Mouse (Mus musculus) gonadal fat pad, adult 2 months (tissue): ENCODE measurements around the gene Snx29. TPM values are rescaled to one million over a fixed set of nuclear protein-coding genes. Genes with fewer than 3 reads are reported as not detected.

Source experiments
- DNase-seq: peaks from one replicate; pipeline ENCODE4 v3.0.0-alpha.2; 2012; ENCODE audit warnings: low read depth
- polyA plus RNA-seq: library from polyadenylated mRNA; depleted of rRNA; stranded (reverse); fragments of >200 nt; gene quantifications from 2 replicates; pipeline ENCODE4 v1.2.3, GENCODE M21; 2012

Snx29 gene
- polyA plus RNA-seq, 1 experiment, result 5.6 TPM

DNA sequence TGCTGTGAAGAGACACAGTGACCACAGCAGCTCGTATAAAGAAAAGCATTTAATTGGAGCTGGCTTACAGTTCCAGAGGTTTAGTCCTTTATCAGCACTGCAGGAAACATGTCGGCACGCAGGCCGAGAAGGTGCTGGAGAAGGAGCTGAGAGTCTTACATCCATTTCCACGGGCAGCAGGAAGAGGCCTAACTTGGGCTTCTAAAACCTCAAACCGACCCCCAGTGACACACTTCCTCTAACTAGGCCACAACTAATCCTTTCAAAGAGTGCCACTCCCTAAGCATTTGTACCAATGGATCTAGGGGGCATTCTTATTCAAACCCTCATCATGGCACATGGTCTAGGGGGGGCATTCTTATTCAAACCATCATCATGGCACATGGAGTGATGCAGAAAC lies 406.4 kb downstream of the Snx29 start:
- DNase-seq, result no peak

DNA sequence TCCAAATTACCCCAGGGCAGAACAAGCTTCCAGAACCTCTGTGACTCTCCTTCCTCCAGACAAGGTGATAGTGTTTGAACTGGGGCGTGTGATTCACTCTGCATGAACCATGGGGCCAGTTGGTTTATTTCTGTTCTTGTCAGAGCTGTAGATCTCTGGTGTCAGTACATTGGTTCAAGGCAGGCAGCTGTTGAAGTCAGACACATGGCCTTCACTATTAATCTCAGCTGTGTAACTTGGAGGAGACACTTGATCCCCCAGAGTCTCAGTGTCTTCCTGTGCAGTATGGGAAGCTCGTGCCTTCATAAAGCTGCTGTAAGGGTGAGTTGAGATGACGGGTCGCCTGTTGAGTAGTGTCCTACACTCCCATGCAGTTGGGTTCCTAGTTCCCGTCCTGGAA lies 407.1 kb downstream of the Snx29 start:
- DNase-seq, result no peak

DNA sequence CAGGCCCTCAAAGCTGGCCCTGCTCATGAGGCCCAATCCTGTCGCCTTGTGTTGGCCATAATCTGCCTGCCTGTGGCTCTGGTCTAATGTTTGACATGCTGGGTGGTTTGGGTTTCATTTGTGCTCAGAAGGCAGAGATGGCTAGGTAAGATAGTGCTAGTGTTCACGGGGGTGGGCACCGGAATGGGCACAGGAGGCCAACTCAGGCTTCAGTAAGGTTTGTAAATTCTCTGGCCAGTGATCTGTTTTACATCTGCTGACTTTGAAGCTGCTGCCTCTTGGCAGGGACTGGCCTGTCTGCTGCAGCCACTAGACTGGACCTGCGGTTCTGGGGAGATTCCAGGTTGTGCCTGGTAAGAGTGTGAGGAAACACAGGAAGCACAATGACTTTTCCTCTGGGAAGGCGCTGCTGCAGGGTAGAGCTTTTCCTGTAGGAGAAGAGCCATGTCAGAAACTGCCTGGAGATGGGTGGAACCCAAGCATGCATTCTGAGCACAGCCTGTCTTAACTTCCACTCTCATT lies 408.4 kb downstream of the Snx29 start:
- DNase-seq, result no peak

DNA sequence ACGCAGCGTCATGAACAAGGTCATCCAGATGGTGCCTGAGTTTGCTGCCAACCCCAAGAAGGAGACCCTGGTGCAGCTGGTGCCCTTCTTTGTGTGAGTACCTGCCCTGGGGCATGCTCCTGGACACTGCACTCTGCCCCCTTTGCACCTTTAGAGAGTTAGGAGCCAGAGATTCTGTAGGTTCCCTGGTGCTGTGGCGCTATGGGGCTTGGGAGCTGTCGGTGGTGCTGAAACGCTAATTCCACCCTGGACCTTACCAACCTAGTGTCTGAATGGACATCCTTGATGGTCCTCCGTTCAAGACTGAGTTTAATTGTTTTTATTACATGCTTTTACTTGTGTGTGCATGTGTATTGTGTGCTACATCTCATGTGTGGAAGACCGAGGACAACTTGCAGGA lies 415.6 kb downstream of the Snx29 start:
- no peak for DNase-seq

DNA sequence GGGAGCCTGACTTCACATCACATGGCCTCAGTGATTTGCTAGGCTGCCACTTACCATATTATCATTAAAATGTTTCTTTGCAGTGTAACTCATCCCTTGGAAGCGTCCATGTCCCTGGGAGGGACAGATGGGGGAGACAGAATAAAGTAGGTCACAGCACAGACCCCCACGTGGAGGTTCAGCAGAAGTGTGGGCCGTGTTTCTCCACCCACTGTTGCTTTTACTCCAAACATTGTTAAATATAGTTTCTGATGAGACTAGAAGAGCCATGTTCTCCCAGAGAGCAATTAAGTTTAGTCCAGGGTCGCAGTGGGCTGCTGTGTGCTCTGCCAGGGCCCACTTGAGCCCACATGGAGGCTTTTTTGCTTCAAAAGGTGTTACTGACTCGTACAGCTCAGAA lies 419.2 kb downstream of the Snx29 start:
- DNase-seq, result no peak

DNA sequence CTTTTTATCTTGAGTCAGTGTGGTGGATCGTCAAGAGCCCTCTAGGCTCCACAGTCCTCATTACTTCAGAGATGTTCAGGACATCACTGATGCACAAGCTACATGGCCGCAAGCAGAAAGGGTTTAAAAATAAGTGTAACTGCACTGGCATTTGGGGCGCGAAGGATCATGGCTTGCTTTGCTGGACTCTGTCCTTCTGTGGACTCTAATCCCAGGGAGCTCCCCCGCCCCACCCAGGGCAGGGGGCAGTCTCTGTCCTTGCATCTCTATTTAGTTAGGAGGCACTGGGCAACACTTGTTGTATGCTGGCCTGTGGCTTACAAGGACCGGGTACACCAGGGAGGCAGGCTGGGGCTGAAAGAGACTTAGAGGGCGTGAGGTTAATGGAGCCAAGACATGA lies 419.6 kb downstream of the Snx29 start:
- DNase-seq, result no peak

DNA sequence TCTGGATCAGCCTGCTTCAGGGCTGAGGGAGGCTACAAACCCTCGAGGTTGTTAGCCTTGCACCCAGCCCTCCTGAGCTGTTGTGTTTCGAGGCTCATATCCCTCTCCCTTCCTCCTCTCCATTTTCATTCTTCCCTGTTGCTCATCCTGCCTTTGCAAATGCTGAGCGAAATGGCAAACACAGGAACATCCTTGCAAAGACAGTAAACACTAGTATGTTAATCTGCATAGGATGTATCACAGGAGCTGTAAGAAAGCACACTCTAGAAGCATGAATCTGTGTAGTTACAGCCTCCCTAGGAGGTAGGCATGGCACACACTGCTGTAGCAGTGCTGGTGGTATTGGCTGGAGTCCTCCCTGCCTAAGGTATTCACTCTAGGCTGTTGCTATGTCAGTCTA lies 420.3 kb downstream of the Snx29 start:
- no peak for DNase-seq

DNA sequence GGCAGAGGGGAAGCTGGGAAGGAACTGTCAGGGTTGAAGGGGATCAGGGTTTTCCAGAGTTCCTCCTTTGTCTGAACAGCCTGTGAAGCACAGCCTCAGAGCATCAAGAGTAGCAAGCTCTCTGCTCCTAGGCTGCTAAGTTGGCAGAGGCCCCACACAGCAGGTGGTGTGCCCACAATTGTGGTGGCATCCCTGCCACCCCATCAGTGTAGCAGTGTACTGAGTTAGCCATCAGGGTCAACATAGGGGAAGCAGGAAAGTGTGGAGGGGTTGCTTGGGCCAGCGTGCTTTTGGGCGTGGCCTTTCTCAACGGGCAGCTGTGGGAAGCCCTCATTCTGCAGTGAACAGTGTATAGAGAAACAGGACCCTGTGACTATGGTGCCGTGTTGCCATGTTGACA lies 421.0 kb downstream of the Snx29 start:
- no peak for DNase-seq

DNA sequence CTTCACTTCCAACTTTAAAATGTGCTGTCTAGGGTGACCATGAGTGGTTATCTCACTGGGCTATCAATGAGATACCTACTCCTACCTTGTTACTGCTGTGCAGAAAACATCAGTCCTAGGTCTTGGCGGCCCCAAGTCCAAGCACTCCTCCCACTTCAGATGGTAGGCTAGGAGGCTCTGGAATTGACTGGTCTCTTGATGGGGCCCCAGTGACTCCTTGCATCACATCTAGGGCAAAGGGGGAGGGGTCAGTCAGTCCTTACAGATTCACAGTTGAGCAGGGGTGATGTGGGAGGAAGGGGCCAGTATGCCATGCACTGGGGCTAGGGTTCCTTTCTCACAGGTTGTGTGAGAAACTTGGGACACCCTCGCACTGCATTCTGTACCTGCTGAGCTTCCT lies 423.3 kb downstream of the Snx29 start:
- DNase-seq, result no peak

DNA sequence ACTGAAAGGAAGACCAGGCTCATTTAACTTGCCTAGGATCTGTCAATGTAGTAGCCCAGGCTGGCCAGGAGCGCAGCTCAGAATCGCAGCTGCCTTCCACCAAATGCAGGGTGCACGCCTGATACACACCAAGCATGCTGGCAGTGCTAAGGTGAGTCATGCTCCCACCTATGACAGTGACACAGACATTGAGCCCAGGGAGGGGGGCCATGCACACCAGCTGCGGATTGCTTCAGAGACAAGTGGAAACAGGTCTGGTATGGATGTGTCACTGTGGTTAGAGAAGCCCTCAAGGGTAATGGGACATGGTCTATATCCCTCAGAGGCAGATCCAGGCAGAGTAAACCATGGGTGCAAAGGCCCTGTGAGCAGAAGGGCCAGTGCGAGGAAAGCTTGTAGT lies 425.2 kb downstream of the Snx29 start:
- DNase-seq, result no peak

DNA sequence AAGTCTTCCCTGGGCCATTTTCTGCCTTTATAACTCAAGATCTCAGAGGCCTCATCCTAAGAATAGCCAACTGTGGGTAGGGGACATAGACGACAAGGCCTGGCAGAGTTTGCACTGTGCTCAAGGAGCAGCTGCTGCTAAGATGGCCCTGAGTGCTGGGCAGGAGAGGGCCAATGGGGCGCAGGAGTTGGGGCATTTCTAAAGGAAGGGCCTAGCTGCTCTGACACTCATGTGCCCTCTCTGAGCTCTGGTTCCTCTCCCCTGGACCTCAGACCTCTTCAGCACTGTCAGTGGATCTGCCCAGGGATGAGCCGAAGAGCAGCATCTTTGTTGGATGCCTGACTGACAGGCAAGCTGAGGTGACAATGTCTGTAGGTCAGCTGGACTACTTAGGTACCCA lies 426.4 kb downstream of the Snx29 start:
- no peak for DNase-seq

DNA sequence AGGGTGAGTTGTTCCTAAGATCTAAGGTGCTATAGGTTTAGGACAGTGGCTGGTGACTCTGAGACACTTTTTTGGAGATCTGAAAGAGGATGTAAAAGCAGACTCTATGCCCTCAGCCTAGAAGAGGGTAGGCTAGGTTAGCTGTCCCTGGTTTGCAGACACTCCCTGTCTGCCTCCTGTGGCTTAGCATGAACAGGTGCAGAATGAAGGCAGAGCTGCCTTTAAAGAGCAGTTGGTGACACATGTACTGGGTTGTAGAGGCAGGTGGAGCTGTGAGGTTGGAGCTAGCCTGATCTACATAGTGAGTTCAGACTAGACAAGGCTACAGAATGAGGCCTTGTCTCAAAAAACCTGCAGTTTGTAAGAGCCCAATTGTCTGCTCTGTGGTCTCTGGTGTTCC lies 427.9 kb downstream of the Snx29 start:
- no peak for DNase-seq

DNA sequence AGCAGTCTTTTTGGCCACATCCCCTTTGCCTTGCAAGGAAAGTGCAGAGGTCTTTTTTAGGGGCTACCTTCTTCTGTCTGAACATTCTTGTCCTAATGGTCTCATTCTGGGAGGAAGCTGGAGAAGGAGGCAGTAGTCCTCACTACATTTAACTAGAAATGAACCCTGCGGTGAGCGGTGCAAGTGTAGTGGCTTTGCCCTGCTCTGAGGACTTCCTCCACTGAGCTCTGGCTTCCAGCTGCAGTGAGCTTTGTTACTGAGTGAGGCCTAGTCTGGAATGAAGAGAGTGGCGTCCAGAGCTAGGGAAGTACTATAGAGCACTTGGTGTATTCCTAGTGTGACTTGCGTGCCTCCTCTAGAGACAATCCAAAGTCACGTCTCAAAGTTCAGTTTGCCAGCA lies 429.8 kb downstream of the Snx29 start:
- DNase-seq, result no peak

DNA sequence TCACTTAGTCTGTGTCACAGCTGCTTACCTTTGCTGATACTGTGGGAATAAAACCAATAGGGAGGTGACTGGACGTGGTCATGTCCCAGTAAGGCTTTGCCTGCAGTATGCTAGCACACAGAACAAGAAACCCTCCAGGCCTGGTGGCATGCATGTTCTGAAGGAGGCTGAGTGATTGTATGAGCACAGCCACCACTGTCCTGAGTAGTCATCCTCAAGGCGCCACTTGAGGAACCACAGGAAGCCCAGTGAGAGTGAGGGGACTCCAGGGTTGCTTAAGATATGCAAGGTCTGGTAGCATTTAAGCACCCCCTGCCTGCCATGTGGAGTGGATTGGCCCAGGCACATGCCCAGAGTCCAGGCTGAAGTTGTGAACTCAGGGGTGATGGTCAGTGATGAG lies 430.8 kb downstream of the Snx29 start:
- DNase-seq, result no peak

DNA sequence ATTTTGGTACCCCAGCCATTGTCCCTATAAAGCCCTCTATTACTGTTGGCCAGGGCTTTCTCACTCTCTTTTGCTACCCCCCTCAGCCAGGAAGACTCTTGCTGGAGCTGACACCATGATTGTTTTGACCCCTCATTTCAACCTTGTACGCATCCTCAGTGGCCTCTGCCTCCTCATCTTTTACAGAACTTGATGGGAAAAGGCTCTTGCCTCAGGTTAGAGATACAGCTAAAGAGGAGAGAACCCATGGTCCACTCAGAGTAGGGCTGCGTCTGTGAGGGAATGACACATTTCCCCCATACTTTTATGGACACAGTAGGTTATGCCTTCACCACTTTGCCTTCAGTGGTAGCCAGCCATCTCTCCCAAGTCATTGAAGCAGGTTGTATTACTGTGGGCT lies 431.4 kb downstream of the Snx29 start:
- no peak for DNase-seq

DNA sequence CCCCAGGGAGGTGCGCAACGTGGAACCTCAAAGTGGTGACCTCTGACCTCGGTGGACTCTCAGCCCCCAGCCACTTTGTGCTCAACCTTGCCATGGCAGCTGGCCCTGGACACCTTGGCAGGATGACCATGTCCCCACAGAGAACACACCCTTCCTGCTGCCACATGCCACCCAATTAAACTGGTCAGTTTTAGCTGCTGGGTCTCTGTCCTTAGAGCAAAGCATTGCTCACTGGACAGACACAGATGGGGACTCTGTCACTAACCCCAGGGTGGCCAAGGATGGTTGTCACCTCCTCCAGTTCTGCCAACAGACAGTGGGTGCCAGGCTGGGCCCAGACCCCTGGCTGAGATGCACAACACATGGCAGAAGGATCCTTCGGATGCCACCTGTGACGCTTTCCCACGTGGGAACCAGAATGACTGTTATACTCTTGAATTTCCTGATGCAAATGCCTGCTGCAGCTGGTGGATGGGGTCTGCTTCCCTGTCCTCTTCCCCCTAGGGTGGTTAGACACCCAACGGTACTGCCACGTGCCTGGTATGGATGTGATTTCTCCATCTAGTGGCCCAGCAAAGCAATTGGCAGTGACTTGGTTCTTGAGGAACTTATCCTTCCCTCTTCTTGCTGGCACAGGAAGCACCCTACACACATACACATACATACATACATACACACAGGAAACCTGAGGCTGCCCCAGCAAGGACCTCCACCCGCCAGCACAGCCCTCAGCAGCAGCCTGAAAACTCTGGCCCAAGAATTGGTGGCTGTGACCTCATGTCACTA lies 432.8 kb downstream of the Snx29 start:
- DNase-seq, result no peak

DNA sequence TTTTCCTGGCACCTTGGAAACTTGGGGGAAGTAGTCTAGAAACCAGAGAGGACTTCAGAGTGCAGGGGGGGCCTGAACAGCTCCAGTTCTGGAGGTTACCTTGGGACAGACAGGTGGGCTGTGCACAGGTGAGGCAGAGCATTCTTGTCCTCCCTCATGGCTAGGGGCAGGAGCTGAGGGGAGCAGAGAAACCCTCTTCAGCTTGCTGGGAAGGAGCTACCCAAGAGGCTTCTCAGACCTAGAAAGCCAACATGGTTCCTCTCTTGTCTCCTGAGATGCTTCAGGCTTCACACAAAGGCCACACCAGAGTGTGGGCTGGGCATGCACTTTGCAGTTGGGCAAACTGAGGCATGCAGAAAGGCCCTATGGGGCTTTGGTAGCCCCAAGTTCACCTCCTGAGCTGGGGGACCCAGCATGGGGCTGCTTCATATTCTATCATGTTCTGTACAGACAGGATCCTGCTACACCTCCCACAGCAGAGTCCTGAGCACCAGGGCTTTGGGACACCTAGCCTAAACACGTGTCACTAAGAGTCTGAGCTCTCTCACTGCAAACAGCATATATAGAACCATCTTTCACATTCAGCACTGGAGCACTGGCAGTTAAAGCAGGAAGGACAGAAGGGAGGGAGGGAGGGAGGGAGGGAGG lies 434.0 kb downstream of the Snx29 start:
- DNase-seq, result no peak

DNA sequence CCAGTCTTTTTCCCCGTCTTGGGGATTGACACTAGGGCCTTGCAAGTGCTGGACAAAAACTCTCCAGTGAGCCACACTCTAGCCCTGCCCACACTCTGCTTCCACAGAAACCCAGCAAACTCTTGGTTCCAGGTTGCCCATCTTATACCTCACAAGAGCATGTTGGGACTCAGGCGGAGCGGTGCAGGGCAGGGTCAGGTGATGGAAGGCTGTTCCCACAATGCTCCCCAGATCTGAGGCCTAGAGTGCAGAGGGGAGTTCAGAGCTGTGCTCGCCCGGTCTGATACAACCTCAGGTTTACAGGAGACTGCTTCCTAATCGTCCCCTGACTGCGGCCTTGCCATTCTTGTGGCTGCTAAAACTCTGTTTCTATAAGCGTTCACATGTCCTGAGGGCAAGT lies 434.8 kb downstream of the Snx29 start:
- no peak for DNase-seq

DNA sequence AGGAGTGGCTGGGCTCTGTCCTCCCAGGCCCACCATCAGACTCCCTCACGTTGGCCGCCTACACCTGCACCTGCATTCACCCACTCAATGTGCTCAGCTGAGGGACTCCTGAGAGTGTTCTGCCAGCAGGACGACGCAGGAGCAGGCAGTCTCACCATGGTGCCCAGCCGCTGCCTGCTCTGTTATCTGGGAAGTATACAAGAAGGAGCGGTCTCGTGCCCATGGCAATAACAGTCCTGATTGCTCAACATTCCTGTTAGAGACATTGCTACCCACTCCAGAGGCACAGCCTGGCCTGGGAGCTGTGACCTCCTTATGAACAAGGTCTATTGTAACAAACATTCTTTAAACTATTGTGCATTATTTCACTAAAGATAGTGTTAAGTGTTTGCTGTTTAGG lies 435.2 kb downstream of the Snx29 start:
- DNase-seq, result no peak

DNA sequence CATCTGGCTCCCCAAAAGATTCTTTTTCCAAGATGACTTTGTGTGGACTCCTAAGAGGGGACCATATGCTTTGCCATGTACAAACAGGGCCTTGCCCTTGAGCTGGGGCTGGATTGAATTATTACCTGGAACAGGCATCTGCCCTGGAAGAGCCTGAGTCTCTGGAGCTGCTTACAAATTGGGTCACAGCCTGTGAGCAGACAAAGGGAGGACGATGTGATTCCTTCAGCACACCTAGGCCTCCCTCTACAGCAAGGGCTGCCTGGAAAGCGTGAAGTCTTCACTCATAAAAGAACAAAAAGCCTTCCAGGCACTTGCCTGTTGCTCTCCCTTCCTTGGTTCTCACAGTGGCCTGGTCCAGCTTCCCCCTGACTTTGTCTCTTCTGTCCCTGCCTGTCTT lies 449.6 kb downstream of the Snx29 start:
- DNase-seq, result no peak

DNA sequence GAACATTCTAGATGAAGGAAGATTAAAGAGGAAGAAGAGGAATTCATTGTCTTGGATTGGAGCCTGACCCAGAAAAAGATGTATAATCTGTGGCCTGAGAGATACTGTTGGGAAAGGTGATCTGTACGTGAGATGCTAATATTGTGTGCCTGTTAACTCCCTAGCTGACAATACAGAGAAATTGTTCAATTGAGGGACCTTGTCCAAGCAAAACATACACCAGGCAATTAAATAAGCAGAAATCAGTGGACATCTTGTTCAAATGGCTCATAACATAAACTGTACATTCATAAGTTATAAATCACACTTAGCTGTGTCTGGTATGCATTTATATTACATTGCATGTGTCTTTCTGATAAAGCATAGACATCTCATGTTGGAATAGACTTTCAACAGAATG lies 451.6 kb downstream of the Snx29 start:
- DNase-seq, result no peak

DNA sequence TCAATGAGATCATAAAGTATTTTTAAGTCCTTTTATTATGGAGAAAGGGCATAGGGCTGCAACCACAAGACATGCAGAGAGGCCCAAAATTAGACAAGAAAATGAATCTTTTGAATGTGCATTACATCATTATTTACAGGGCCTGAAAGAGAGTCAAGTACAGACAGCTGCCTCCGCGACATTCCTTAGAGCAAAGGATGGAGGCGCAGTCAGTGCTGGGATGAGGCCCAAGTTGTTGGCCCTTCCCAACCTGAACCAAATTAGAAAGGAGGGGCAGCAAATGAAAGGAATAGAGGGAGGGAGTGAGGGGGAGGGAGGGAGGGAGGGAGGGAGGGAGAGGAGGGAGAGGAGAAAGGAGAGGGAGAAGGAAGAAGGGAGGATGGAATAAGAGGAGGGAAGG lies 453.8 kb downstream of the Snx29 start:
- DNase-seq, result no peak

DNA sequence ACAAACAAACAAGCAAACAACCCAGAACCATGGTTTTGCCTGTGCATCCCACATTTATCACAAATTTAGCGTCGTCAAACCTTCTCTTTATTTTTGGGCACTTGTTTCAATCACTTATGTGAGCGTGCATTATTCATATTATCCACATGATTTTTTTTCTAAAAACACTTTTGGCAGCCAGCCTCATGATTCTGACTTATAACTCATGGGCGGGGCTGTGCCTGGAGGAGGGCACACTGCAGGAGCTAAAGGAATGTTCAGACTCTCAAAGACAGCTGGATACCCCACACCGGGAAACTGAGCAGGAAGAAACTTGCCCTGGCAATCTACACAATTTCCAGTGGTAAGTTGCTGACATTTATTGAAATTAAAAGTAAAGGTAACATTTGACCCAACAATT lies 455.5 kb downstream of the Snx29 start:
- DNase-seq, result no peak
